Mouse (Mus musculus) kidney, postnatal 0 days (tissue): ENCODE data around the gene Tas2r115. TPM values are rescaled to one million over a fixed set of nuclear protein-coding genes. Genes with fewer than 3 reads are reported as not detected.

Source experiments
- polyA plus RNA-seq: library from polyadenylated mRNA; unstranded; fragments of >200 nt; fragmentation: Nextera tagmentation; extraction: Ambion mirVana; gene quantifications from 2 replicates; pipeline ENCODE4 v1.2.1, GENCODE M21; 2015

Tas2r115 gene
- polyA plus RNA-seq, 1 experiment from 2014 or later = not detected

Other genes with a start within 250 kb of the Tas2r115 start
- not detected in 2 replicates for gene Prh1, start 168.2 kb downstream of the Tas2r115 start, polyA plus RNA-seq
- not detected in 2 replicates for gene Prp2, start 142.1 kb downstream of the Tas2r115 start, polyA plus RNA-seq
- gene A630073D07Rik, start 86.5 kb downstream of the Tas2r115 start, polyA plus RNA-seq = not detected in 2 replicates
- gene Tas2r120, start 81.1 kb downstream of the Tas2r115 start, polyA plus RNA-seq = not detected in 2 replicates
- not detected in 2 replicates for gene Tas2r121, start 37.0 kb downstream of the Tas2r115 start, polyA plus RNA-seq
- gene Tas2r122, start 26.1 kb downstream of the Tas2r115 start, polyA plus RNA-seq = not detected in 2 replicates
- not detected in 2 replicates for gene Tas2r124, start 16.7 kb upstream of the Tas2r115 start, polyA plus RNA-seq
- gene Tas2r102, start 24.1 kb upstream of the Tas2r115 start, polyA plus RNA-seq = not detected in 2 replicates
- not detected in 2 replicates for gene Tas2r136, start 40.1 kb upstream of the Tas2r115 start, polyA plus RNA-seq
- not detected in 2 replicates for gene Tas2r117, start 64.8 kb upstream of the Tas2r115 start, polyA plus RNA-seq
- gene Tas2r123, start 109.1 kb upstream of the Tas2r115 start, polyA plus RNA-seq = not detected in 2 replicates
- not detected in 2 replicates for gene Tas2r116, start 117.4 kb upstream of the Tas2r115 start, polyA plus RNA-seq
- not detected in 2 replicates for gene Tas2r110, start 130.0 kb upstream of the Tas2r115 start, polyA plus RNA-seq
- not detected in 2 replicates for gene Tas2r113, start 155.0 kb upstream of the Tas2r115 start, polyA plus RNA-seq
- gene Tas2r125, start 171.6 kb upstream of the Tas2r115 start, polyA plus RNA-seq = not detected in 2 replicates
- gene Tas2r129, start 213.1 kb upstream of the Tas2r115 start, polyA plus RNA-seq = not detected in 2 replicates
- not detected in 2 replicates for gene Tas2r131, start 219.9 kb upstream of the Tas2r115 start, polyA plus RNA-seq
- not detected in 2 replicates for gene Tas2r109, start 242.9 kb upstream of the Tas2r115 start, polyA plus RNA-seq